Mouse (Mus musculus): ENCODE measurements at regions not wholly inside any gene's neighbourhood (a gene's known extent, or its start where the extent isn't known, plus 50 kb on each side); places are given as distances from the start of the nearest gene placed in this dataset.
"Not testable (repeated sequence)": the region's sequence is repeated elsewhere in the genome, so short reads cannot be mapped to it uniquely, and the experiment has no call there.

DNA sequence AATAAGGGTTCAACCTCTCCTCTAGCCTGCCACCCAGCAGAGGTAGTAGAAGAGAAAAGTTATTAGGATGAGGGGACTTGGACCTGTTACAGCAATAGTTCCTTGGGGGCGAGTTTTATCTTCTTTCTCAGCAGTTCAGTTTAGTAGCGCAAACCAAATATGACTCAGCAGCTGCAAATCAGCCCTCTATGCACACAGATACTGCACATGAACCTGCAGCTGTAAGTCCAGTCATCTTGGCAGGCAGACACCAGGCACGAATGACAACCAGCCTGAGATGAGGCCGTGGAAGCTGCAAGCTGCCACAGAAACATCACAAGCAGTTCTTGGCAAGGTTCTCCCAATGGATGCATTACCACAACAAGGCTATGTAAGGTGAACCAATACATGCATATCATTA is 327.0 kb upstream of the Akr1e1 start:
- no peak for DNase-seq (ENCODE audit: low spot score in 2 of 2)

DNA sequence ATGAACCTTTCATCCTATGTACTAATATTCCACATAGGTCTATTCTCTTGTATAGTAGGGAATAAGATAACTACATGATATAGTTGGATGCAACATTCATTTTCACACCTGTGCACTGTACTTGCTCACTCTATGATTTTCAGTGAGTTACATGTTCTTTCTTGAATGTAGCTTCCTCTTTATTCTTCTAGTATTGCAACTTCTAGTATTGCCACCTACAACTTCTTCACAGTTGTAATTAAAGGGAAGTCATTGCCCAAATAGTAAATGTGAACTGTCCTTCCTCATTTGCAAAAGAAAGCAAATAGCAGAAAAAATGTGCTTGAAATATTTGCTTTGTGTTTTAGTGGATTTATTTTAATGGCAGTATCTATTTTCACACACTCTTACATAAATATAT is 330.9 kb upstream of the Akr1e1 start:
- DNase-seq (ENCODE audit: low spot score in 2 of 2) = no peak

DNA sequence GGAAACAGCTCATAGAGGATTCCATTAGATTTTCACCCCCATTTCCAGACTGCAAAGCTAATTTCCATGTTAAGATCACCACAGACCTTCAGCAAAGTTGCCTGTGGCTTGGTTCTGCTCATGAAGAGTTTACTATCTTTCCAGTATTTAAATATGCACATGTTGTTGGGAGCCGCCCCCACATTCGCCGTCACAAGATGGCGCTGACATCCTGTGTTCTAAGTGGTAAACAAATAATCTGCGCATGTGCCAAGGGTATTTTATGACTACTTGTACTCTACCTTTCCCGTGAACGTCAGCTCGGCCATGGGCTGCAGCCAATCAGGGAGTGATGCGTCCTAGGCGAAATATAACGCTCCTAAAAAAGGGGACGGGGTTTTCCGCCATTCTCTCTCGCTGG is 333.5 kb upstream of the Akr1e1 start:
- not testable (repeated sequence) for DNase-seq (ENCODE audit: low spot score in 2 of 2)

DNA sequence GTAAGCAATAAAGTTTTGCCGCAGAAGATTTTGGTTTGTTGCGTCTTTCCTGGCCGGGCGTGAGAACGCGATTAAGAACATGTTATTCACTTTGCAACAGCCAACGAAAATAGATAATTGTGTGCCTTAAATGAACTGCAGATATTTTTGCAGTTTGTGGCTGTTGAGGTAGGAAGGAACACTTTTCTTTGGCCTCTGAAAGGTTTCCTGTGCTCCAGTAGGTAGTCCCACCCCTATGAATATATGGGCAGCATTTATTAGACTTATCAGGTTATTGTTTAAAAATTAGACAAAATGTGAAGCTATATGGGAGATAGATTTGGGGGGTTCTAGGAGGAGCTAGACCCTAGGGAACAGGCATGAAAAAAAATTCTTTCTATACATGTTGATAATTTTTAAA is 334.1 kb upstream of the Akr1e1 start:
- DNase-seq (ENCODE audit: low spot score in 2 of 2) = no peak

DNA sequence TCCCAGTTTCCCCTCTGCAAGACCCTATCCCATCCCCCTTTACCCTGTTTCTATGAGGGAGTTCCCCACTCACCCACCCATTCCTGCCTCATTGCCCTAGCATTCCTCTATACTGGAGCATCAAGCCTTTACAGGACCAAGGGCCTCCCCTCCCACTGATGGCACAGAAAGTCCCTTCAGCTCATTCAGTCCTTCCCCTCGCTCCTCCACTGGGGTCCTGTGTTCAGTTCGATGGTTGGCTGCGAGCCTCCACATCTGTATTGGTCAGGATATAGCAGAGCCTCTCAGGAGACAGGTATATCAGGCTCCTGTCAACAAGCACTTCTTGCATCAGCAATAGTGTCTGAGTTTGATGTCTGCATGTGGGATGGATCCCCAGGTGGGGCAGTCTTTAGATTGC is 346.4 kb upstream of the Akr1e1 start:
- no peak for DNase-seq (ENCODE audit: low spot score in 2 of 2)

DNA sequence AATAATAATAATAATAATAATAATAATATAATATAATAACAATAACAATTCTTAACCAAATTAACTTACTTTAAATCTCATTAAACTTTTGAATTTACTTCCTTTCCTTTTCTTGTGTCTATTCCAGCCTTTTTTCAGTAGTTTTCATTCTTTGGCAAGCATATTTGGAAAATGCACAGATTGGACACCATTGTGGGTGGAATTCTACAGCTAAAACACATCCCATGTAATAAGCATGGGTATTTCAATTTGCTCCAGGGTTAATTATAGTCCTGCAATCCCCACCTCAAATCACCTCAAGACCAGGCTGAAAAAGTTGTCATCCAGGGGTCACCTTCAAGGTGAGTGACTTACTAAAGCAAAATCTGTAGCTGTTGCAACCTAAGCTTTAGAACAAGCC is 355.9 kb upstream of the Akr1e1 start:
- DNase-seq (ENCODE audit: low spot score in 2 of 2) = no peak

DNA sequence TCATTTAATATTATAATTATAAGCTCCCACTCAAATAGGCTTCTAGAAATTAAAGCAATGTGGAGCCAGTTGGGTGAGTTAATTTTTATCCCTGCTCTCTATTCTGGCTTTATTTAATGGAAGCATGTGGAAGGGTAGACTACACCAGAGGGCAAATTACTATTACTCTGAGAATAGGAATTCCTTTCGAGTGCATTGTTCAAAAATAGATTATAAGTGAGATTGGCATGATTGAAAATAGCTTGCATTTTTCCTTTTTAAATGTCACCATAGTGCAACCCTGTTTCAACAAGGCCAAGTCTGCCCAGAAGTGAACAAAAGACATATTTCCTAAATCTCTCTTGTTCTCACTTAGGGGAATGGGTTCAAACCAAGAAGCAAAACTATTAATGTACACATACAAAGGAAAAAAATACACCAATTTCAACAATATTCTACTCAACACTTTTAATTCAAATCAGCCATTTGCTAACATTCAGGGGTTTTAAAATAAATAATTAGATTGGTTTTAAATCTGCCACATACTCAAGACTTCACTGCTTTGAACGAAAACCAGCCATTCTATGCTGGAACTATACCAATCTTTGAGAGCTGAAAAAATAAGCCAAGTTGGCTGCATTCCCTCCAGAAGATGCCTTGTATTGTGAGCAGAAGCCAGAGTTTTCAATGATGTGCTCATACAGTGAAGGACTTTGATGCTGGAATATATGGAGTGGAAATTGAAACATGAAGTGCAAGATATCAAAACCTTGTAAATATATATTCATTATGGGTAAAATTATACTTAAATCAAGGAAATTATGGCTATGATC is 361.3 kb upstream of the Akr1e1 start:
- no peak for DNase-seq (ENCODE audit: low spot score in 2 of 2)

DNA sequence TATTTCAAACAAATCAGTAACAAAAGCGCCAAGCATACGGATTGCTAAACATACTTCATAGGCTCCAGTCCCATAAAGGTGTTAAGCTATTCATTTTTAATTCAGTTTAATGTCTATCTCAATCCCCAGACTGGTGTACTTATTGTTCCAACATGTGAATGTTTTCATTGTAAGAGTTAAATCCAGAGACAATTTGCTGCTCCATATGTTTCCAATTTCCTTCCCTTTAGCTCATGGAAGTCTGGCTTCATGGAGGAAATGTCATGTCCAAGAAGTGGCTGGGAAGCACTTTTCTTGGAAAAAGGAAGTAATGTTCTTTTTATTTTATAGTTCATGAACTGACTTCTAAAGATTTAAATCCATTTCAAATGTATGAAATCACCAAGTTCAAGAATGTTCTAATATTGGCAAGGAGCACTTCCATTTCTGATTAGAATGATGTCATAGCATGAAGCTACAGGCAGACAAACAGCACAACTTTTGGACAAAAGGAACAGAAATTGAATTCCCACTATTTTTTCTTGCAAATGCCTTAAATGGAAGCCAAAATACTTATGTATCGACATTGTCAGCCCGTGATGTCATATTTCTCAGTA is 362.6 kb upstream of the Akr1e1 start:
- DNase-seq (ENCODE audit: low spot score in 2 of 2) = no peak

DNA sequence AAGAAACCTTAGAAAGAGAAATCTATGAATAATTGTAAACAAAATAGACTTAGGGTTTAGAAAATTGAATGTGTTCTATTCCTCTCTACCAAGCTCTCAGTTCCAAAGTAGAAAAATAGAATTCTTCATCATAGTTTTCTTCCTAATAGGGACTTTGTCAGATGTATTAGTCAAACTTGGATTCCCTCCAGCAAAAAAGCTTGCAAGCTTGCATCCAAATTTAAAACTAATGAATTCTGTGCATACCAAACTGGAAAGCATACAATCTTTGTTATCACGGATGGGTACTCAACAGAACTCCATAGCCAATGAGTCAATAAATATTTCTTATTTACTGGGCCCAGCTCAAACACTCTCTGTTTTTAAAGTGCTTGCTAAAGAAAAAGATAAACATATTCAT is 383.9 kb upstream of the Akr1e1 start:
- DNase-seq (ENCODE audit: low spot score in 2 of 2) = no peak

- no peak for DNase-seq (ENCODE audit: low spot score in 2 of 2)
Observed at GRCm38 (mm10) chr13:5008296-5008695, 399.3 kb upstream of the Akr1e1 start.

GRCm38 (mm10) chr13:5022439-5022838 is 413.5 kb upstream of the Akr1e1 start:
- DNase-seq (ENCODE audit: low spot score in 2 of 2) = no peak

GRCm38 (mm10) chr13:5059859-5060258 is 450.9 kb upstream of the Akr1e1 start:
- DNase-seq (ENCODE audit: low spot score in 2 of 2) = no peak

- no peak for DNase-seq (ENCODE audit: low spot score in 2 of 2)
Observed at GRCm38 (mm10) chr13:5060462-5060861, 451.5 kb upstream of the Akr1e1 start.

DNA sequence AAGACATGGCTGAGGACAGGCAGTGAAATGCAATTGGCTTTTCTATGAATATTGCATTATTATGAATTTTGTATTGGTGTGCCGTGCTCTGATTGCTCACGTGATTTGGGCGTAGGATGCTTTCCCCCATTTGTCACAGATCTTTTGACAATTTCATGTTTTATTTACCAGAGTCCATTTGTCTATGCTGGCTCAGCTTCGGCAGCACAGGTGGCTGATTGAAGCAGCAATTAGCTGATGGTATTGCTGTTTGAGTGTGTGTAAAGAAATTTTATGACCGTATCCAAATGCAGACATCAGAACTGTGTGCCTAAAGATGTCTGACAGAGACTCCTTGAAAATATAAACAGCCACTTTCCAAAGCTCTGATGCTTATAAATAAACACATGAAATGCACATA is 498.5 kb upstream of the Akr1e1 start:
- DNase-seq (ENCODE audit: low spot score in 2 of 2) = no peak

GRCm38 (mm10) chr13:5154911-5155310 is 545.9 kb upstream of the Akr1e1 start:
- no peak for DNase-seq (ENCODE audit: low spot score in 2 of 2)

GRCm38 (mm10) chr13:5159765-5160684 is 551.1 kb upstream of the Akr1e1 start:
- DNase-seq (ENCODE audit: low spot score in 2 of 2) = no peak

GRCm38 (mm10) chr13:5166716-5167115 is 557.7 kb upstream of the Akr1e1 start:
- DNase-seq (ENCODE audit: low spot score in 2 of 2) = no peak

GRCm38 (mm10) chr13:5178996-5179395 is 570.0 kb upstream of the Akr1e1 start:
- no peak for DNase-seq (ENCODE audit: low spot score in 2 of 2)

- no peak for DNase-seq (ENCODE audit: low spot score in 2 of 2)
Observed at GRCm38 (mm10) chr13:5179552-5179951, 570.6 kb upstream of the Akr1e1 start.

DNA sequence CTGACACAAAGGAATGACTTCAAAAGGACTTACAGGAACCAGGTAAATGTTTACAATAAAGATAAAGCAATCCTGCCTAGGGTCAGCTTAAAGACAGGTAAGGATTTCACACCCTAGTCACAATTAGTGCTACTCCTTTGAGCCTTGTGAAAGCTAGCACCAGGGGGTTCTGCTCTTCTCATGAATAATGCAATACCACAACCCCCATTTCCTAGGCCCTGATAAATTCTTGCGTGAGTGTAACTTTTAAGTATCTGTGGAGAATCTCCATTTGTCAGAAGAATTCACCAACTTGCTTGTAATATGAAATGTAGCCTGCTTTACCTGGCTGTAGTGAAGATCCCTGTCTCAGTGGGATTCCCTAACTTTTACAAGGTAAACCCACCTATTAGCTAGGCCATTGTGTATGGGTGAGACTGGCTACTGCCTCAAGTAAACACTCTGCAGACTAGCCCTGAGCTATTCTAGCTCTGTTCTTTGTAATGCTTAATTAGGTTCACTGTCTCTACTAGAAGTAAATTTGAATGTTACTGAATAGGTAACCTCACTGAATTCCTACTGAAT is 576.3 kb upstream of the Akr1e1 start:
- DNase-seq (ENCODE audit: low spot score in 2 of 2) = not testable (repeated sequence)

DNA sequence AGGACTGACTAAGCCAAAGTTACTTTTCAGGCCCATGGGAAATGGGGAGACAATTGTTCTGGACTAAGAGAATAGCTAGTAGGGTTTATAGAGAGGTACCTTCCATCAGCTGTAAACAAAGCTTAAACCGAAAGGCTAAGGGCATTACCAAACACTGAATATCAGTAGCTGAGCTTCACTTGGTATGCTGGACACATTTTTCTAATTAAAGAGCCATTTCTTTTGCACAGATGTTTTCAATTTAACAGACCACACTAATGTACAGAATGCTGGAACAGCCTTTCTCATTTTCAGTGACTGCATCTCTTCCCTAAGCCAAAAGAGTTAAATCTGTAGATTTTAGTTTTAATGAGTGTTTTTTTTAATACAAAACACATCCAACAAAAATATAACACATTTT is 593.8 kb upstream of the Akr1e1 start:
- no peak for DNase-seq (ENCODE audit: low spot score in 2 of 2)

GRCm38 (mm10) chr13:5204143-5204542 is 595.2 kb upstream of the Akr1e1 start:
- DNase-seq (ENCODE audit: low spot score in 2 of 2) = no peak
